ENCODE assay signal across 8 mouse cellular contexts in the genomic region with DNA sequence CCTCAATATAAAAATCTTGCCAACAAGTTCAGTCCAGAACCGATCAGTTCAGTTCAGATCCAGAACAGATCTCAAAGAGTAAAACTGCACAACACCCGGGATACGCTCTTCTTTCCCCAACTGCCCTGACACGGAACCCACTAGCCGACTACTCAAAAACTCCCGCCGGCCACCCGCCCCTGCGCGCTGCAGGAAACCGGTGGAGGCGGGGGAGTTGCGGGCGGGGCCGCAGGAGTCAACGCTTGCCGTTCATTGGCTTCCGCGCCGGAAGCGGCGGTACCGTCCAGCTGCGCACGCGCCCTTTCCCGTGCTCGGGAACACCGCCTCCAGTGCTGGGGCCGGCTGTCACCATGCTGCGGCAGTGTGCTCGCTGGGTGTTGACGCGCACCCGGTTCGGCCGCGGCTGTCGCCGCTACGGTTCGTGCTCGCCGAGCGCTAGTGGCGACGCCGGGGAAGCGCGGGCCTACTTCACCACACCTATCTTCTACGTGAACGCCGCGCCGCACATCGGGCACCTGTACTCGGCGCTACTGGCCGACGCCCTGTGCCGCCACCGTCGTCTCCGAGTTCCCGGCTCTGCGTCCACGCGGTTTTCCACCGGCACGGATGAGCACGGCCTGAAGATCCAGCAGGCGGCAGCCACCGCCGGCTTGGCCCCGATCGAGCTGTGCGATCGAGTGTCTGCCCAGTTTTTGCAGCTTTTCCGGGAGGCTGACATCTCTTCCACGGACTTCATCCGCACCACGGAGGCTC. TPM values are rescaled to one million over a fixed set of nuclear protein-coding genes. Genes with fewer than 3 reads are reported as not detected.
DNase-seq lines count a peak whose midpoint lies in the region; ATAC-seq and TF ChIP-seq lines count a peak whose summit lies in the region.

A gene (plus strand): TSS at position 288 of the 753 bp plus-strand sequence.

- peak; percentile 97 for DNase-seq in A20 (ENCODE audit: low read depth, low spot score)
- peak; percentile 94 to 95 for DNase-seq in heart, adult 9 months (ENCODE audit: low spot score in 2 of 2)
- DNase-seq in liver, adult 2 months (ENCODE audit: extremely low read depth, low read depth, low spot score), result peak; percentile 83
- peak; percentile 97 for DNase-seq in splenic B cell, adult 2 months (ENCODE audit: low read depth, low spot score)

- peak within 1 kb of the TSS; percentile 78 for H3K4me3 ChIP-seq in bone marrow macrophage, adult 2 months (ENCODE audit: insufficient read depth, low read length)
- peak within 1 kb of the TSS; percentile 75 for H3K4me3 ChIP-seq in embryonic fibroblast, embryonic 13.5 days (ENCODE audit: insufficient read depth, low read length)
- peak within 1 kb of the TSS; percentile 69 for H3K4me3 ChIP-seq in kidney, embryonic 15.5 days (replicated peaks)
- peak within 1 kb of the TSS; percentile 76 for H3K4me3 ChIP-seq in liver, adult 2 months (ENCODE audit: insufficient read depth, low read depth, low read length)
- peak within 1 kb of the TSS; percentile 95 for H3K4me3 ChIP-seq in myocyte

- H3K4me1 ChIP-seq in bone marrow macrophage, adult 2 months (ENCODE audit: control insufficient read depth, insufficient read depth, low read length), result peaks cover 9% of the 10 kb centered on the region
- peaks cover 4% of the 10 kb centered on the region; the same call in 1 of the 2 replicates for H3K4me1 ChIP-seq in embryonic fibroblast, embryonic 13.5 days (ENCODE audit: control insufficient read depth, insufficient read depth, low read length)
- H3K4me1 ChIP-seq in kidney, embryonic 15.5 days, result peaks cover 28% of the 10 kb centered on the region
- peaks cover 13% of the 10 kb centered on the region for H3K4me1 ChIP-seq in liver, adult 2 months (ENCODE audit: control insufficient read depth, insufficient read depth, low read length)

- no peaks in the 10 kb centered on the region for H3K27me3 ChIP-seq in kidney, embryonic 15.5 days
- H3K27me3 ChIP-seq in liver, adult 2 months (ENCODE audit: control insufficient read depth, insufficient read depth, low read length), result no peaks in the 10 kb centered on the region
- no peaks in the 10 kb centered on the region for H3K27me3 ChIP-seq in myocyte (ENCODE audit: control insufficient read depth, insufficient read depth, insufficient read length)
- no peaks in the 10 kb centered on the region for H3K27me3 ChIP-seq in splenic B cell, adult 2 months (ENCODE audit: control insufficient read depth, insufficient read depth, low read length, poor library complexity, severe bottlenecking)

- peak within 1 kb of the TSS; percentile 83 for H3K4me2 ChIP-seq in kidney, embryonic 15.5 days
- H3K4me2 ChIP-seq in myocyte (ENCODE audit: low read depth), result peak within 1 kb of the TSS; percentile 97

- peak within 1 kb of the TSS; percentile 62 for H3K9ac ChIP-seq in kidney, embryonic 15.5 days
- H3K9ac ChIP-seq in liver, adult 2 months (ENCODE audit: low read depth, low read length), result peak within 1 kb of the TSS; percentile 82

- H3K27ac ChIP-seq in bone marrow macrophage, adult 2 months (ENCODE audit: insufficient read depth, low read depth, low read length), result no peak within 1 kb of the TSS; the same call in 1 of the 2 replicates
- H3K27ac ChIP-seq in embryonic fibroblast, embryonic 13.5 days (ENCODE audit: insufficient read depth, low read length), result peak within 1 kb of the TSS; percentile 58
- H3K27ac ChIP-seq in kidney, embryonic 15.5 days, result peak within 1 kb of the TSS; percentile 69
- H3K27ac ChIP-seq in liver, adult 2 months (replicated peaks; ENCODE audit: insufficient read depth, low read depth, low read length), result peak within 1 kb of the TSS; percentile 11; the same call in 1 of the 2 replicates

- no peaks in the 10 kb centered on the region for H3K79me2 ChIP-seq in liver, adult 2 months (ENCODE audit: control insufficient read depth, insufficient read depth, low read length)
- peaks cover 46% of the 10 kb centered on the region for H3K79me2 ChIP-seq in myocyte (ENCODE audit: control insufficient read depth, insufficient read depth)

- peak; percentile 99 for ATAC-seq in kidney, embryonic 15.5 days (replicated peaks; ENCODE audit: low FRiP score)

- under 1% methylated on average over 82 of the region's 82 CpGs for WGBS in kidney, embryonic 15.5 days
- under 1% methylated on average over 82 of the region's 82 CpGs for WGBS in liver, adult 2 months

- peak within 1 kb of the TSS; percentile 38 for H3ac ChIP-seq in myocyte (ENCODE audit: control insufficient read depth, insufficient read length)

- TF ChIP-seq POLR2A in bone marrow macrophage, adult 2 months (IDR thresholded peaks at IDR 0.05; ENCODE audit: borderline replicate concordance, low read depth, low read length), result no peak
- peak; percentile 94 for TF ChIP-seq POLR2A in embryonic fibroblast, embryonic 13.5 days (IDR thresholded peaks at IDR 0.05; ENCODE audit: low read depth, low read length)
- TF ChIP-seq POLR2A in liver, adult 2 months (IDR thresholded peaks at IDR 0.05; ENCODE audit: extremely low read depth, insufficient read depth, low read length), result peak; percentile 62; the same call in 1 of the 2 replicates
- TF ChIP-seq POLR2A in myocyte (IDR thresholded peaks at IDR 0.05; ENCODE audit: insufficient read length, low read depth), result peak; percentile 100

- H3K9me3 ChIP-seq in kidney, embryonic 15.5 days (replicated peaks), result no peaks in the 10 kb centered on the region

- H3K36me3 ChIP-seq in kidney, embryonic 15.5 days, result no peaks in the 10 kb centered on the region
- no peaks in the 10 kb centered on the region for H3K36me3 ChIP-seq in liver, adult 2 months (ENCODE audit: control insufficient read depth, insufficient read depth, low read length)
- peaks cover 5% of the 10 kb centered on the region for H3K36me3 ChIP-seq in myocyte (ENCODE audit: control insufficient read depth, insufficient read depth)
- no peaks in the 10 kb centered on the region for H3K36me3 ChIP-seq in splenic B cell, adult 2 months (ENCODE audit: control insufficient read depth, insufficient read depth, low read length, poor library complexity, severe bottlenecking)

- TF ChIP-seq CTCF in bone marrow macrophage, adult 2 months (IDR thresholded peaks at IDR 0.05; ENCODE audit: low read depth, low read length), result no peak
- TF ChIP-seq CTCF in embryonic fibroblast, embryonic 13.5 days (IDR thresholded peaks at IDR 0.05; ENCODE audit: borderline replicate concordance, insufficient read depth, low read length), result no peak
- TF ChIP-seq CTCF in liver, adult 2 months (IDR thresholded peaks at IDR 0.05; ENCODE audit: low read depth, low read length), result no peak

TF ChIP-seq in myocyte, 11 proteins besides CTCF, POLR2A, EP300 and RAD21:
- TF ChIP-seq TCF12 (IDR thresholded peaks at IDR 0.05; ENCODE audit: insufficient read depth, poor library complexity, severe bottlenecking) (no peak), USF1 (IDR thresholded peaks at IDR 0.05; ENCODE audit: low read depth) (no peak), TCF3 (IDR thresholded peaks at IDR 0.05; ENCODE audit: insufficient read length, low read depth) (peak; percentile 31), POLR2AphosphoS2 (IDR thresholded peaks at IDR 0.05; ENCODE audit: insufficient read length, low read depth) (peak; percentile 98), MYOD1 (IDR thresholded peaks at IDR 0.05; ENCODE audit: control insufficient read depth in 1 of 3, insufficient read length in 2 of 3, low read depth in 2 of 3) (peak in 2 of 3 experiments; percentile 54 to 85), REST (IDR thresholded peaks at IDR 0.05; ENCODE audit: insufficient read depth, insufficient read length) (peak; percentile 48), SRF (IDR thresholded peaks at IDR 0.05; ENCODE audit: control insufficient read depth, insufficient read length, low read depth) (no peak), E2F4 (IDR thresholded peaks at IDR 0.05; ENCODE audit: insufficient read depth) (peak; percentile 94), MYOG (IDR thresholded peaks at IDR 0.05; ENCODE audit: control insufficient read depth in 1 of 3, insufficient read depth in 1 of 3, insufficient read length in 2 of 3, low read depth in 2 of 3) (peak in 2 of 3 experiments; percentile 73 to 76), MAX (IDR thresholded peaks at IDR 0.05; ENCODE audit: low read depth) (no peak), CEBPB (IDR thresholded peaks at IDR 0.05; ENCODE audit: insufficient read depth, poor library complexity, severe bottlenecking) (no peak)

RNA-seq across cellular contexts. Expression of the gene that starts here (rescaled TPM):
- 1.3 and 1.5 TPM in 2 replicates for polyA plus RNA-seq in bone marrow macrophage, adult 2 months (2012; ENCODE audit: insufficient read depth, insufficient read length, missing spikeins)
- 3.4 and 3.5 TPM in 2 replicates for polyA plus RNA-seq in embryonic fibroblast, embryonic 13.5 days (2011; ENCODE audit: insufficient read length, low read depth, missing spikeins)
- polyA plus RNA-seq in kidney, embryonic 15.5 days (2015; fragmentation: Nextera tagmentation; extraction: Ambion mirVana), result 2.4 and 2.5 TPM in 2 replicates
- total RNA-seq in liver, adult 2 months (2014; rRNA removed), result 1.0 TPM in 2 replicates
- 0.67 and 0.75 TPM in 2 replicates for polyA plus RNA-seq in liver, adult 2 months (2012; rRNA removed)
- 2.2 TPM for polyA plus RNA-seq in myocyte (2012; fragmentation: generic; extraction: Trizol)
